Mouse (Mus musculus) erythroblast, embryonic 14.5 days (primary cell): Measurements from ENCODE around the gene Timm22. TPM values are rescaled to one million over a fixed set of nuclear protein-coding genes. Genes with fewer than 3 reads are reported as not detected.

ENCODE experiments used
- H3K27me3 ChIP-seq: 2 replicates; pipeline ENCODE4 v1.6.1; 2012; ENCODE audit warnings: inconsistent platforms; ENCODE audit not compliant: control insufficient read depth
- H3K36me3 ChIP-seq: 2 replicates; pipeline ENCODE4 v1.6.1; 2012; ENCODE audit warnings: mild to moderate bottlenecking, inconsistent platforms; ENCODE audit not compliant: control insufficient read depth
- H3K4me1 ChIP-seq: 2 replicates; pipeline ENCODE4 v1.6.1; 2012; ENCODE audit warnings: inconsistent platforms; ENCODE audit not compliant: control insufficient read depth
- H3K4me3 ChIP-seq: replicated peaks from 2 replicates; pipeline ENCODE3; 2012; ENCODE audit warnings: moderate library complexity, mild to moderate bottlenecking, inconsistent platforms
- H3K9me3 ChIP-seq: 2 replicates; pipeline ENCODE4 v1.6.1; 2012; ENCODE audit warnings: low read length, inconsistent platforms, mixed read lengths; ENCODE audit not compliant: control insufficient read depth
- GATA1 ChIP-seq: IDR thresholded peaks from 2 replicates; pipeline ENCODE4 v1.6.1; 2012; ENCODE audit warnings: low read length, inconsistent platforms, mixed read lengths
- TAL1 ChIP-seq: IDR thresholded peaks from 3 replicates; pipeline ENCODE4 v1.6.1; 2012; ENCODE audit warnings: low read length, inconsistent platforms, mixed read lengths
- polyA plus RNA-seq: library from polyadenylated mRNA; stranded (reverse); fragments of >175 nt; gene quantifications from 2 replicates; pipeline ENCODE4 v1.2.3, GENCODE M21; 2012

Timm22 gene
- polyA plus RNA-seq, 1 experiment = 0.77 TPM

DNA sequence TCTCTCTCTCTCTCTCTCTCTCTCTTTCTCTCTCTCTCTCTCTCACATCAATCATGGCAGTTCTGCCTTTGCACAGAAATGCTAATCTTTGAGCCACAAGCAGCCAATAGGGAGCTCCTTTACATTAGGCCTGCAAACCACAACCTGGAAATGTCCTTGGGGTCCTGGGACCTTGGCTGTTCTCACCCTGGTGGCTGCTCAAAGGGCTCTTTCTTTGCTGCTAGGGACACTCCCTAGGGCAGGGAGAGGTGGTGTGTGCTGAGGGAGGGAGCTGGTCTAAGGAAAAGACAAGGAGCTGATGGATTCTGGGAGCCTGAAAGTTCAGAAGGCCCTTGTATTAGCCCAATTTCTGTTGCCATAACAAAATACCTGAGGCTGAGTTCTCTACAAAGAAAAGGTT is 36.3 kb upstream of the Timm22 start:
- H3K4me3 ChIP-seq = no peak overlapping the region
- no peaks in the 10 kb centered on the region for H3K36me3 ChIP-seq
- no peaks in the 10 kb centered on the region for H3K9me3 ChIP-seq
- H3K27me3 ChIP-seq = no peaks in the 10 kb centered on the region
- 0 out of 2 replicates have a peak, but pooled peaks cover 2% of the 10 kb centered on the region for H3K4me1 ChIP-seq
- TF ChIP-seq TAL1 (no peak), GATA1 (no peak)

GRCm38 (mm10) chr11:76372120-76372519 is 34.6 kb upstream of the Timm22 start:
- TF ChIP-seq TAL1 (no peak), GATA1 (no peak)
- Histone ChIP-seq H3K4me3 (no peak overlapping the region), H3K36me3 (no peaks in the 10 kb centered on the region)

DNA sequence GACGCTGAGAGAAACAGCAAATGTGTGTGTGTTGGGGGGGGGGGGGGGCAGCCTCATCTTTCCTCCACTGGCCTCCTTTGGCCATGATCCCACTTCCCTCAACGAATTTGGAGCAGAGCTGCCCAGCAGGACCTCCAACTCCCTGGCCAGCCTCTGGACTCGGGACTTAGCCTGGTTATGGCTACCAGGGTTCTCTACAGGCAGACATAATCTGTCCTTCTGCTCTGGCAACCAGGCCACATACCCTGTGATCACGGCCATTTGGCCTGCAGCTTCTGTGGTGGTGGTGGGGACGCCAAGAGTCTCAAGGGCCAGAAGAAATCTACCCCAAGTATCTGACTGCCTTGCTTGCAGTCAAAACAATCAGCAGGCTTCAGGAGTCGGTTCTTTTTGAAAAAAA is 34.2 kb upstream of the Timm22 start:
- Histone ChIP-seq H3K9me3 (no peaks in the 10 kb centered on the region), H3K4me3 (no peak overlapping the region), H3K4me1 (no peaks in the 10 kb centered on the region), H3K36me3 (no peaks in the 10 kb centered on the region), H3K27me3 (no peaks in the 10 kb centered on the region)
- TF ChIP-seq GATA1 (no peak), TAL1 (no peak)

More at GRCm38 (mm10) chr11:76372120-76372519, 34.6 kb upstream of the Timm22 start:
- no peaks in the 10 kb centered on the region for H3K9me3 ChIP-seq
- no peaks in the 10 kb centered on the region for H3K4me1 ChIP-seq
- H3K27me3 ChIP-seq = no peaks in the 10 kb centered on the region

- TF ChIP-seq GATA1 = no peak
- TF ChIP-seq TAL1 = no peak
- H3K4me1 ChIP-seq = no peaks in the 10 kb centered on the region
- H3K4me3 ChIP-seq = no peak overlapping the region
- no peaks in the 10 kb centered on the region for H3K9me3 ChIP-seq
- no peaks in the 10 kb centered on the region for H3K36me3 ChIP-seq
- H3K27me3 ChIP-seq = no peaks in the 10 kb centered on the region
Measured at GRCm38 (mm10) chr11:76374491-76375185, 32.1 kb upstream of the Timm22 start.

GRCm38 (mm10) chr11:76376425-76376824 is 30.3 kb upstream of the Timm22 start:
- H3K4me1 ChIP-seq = no peaks in the 10 kb centered on the region
- no peaks in the 10 kb centered on the region for H3K9me3 ChIP-seq
- no peak for TF ChIP-seq GATA1
- no peak for TF ChIP-seq TAL1
- H3K4me3 ChIP-seq = no peak overlapping the region
- H3K27me3 ChIP-seq = no peaks in the 10 kb centered on the region
- H3K36me3 ChIP-seq = no peaks in the 10 kb centered on the region

- no peaks in the 10 kb centered on the region for H3K9me3 ChIP-seq
- TF ChIP-seq GATA1 = no peak
- TF ChIP-seq TAL1 = no peak
Measured at GRCm38 (mm10) chr11:76379921-76380544, 26.7 kb upstream of the Timm22 start.

DNA sequence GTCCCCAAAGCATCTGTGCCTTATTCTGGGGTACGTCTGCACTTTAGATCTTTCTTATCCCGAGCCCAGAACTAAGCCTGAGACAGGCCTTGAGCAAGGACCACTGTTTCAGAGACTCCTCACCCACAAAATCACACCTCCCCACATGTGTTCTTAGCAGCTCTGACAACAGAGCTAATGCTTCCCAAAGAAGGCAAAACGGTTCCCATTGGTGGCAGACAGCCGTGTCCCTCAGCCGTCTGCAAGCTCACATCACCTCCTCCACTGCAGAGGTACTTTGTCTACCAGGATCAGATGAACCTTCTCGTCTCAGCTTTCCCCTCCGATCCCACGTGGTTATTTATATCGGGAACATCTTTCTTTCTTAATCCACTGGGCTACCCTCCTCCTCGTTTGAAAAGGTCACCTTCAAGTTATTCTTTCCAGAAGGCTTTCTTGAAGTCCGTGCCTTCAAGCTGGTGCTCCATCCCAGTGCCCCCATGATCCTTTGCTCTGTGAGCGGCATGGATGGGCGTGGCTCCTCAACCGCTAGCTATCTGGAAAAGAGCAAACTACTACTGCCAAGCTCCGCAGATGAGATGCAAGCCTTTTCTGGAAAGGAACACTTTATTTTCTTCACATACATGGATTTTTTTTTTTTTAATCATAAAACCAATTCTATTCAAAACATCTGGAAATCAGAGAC is 25.4 kb upstream of the Timm22 start:
- H3K36me3 ChIP-seq = no peaks in the 10 kb centered on the region
- no peak overlapping the region for H3K4me3 ChIP-seq
- H3K4me1 ChIP-seq = no peaks in the 10 kb centered on the region
- TF ChIP-seq GATA1 (no peak), TAL1 (no peak)
- H3K9me3 ChIP-seq = no peaks in the 10 kb centered on the region
- H3K27me3 ChIP-seq = no peaks in the 10 kb centered on the region

More at GRCm38 (mm10) chr11:76379921-76380544, 26.7 kb upstream of the Timm22 start:
- Histone ChIP-seq H3K27me3 (no peaks in the 10 kb centered on the region), H3K4me3 (no peak overlapping the region), H3K36me3 (no peaks in the 10 kb centered on the region), H3K4me1 (no peaks in the 10 kb centered on the region)

- TF ChIP-seq TAL1 = no peak
- no peak for TF ChIP-seq GATA1
- H3K4me1 ChIP-seq = no peaks in the 10 kb centered on the region
- H3K36me3 ChIP-seq = no peaks in the 10 kb centered on the region
- no peak overlapping the region for H3K4me3 ChIP-seq
- H3K27me3 ChIP-seq = no peaks in the 10 kb centered on the region
- H3K9me3 ChIP-seq = no peaks in the 10 kb centered on the region
Measured at GRCm38 (mm10) chr11:76382711-76383324, 23.9 kb upstream of the Timm22 start.

DNA sequence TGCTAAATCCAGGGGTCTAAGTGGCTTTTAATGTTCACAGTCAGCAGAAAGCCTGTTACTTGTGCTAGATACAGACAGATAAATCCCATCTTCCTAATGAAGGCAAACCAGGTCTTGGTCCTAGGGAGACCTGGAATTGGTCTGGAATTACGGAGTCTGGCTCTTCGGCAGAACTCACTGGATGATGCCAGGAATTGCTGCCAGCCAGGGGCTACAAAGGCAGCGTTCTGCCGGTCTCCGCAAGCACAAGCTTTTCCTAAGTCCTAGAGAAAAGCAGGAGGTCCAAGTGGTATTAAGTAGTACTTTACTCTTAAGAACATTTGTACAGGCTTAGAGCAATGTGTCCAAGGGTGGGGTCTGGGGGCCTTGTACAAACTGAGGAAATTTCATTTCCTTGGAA is 22.4 kb upstream of the Timm22 start:
- Histone ChIP-seq H3K36me3 (no peaks in the 10 kb centered on the region), H3K4me1 (no peaks in the 10 kb centered on the region), H3K9me3 (no peaks in the 10 kb centered on the region), H3K4me3 (no peak overlapping the region), H3K27me3 (no peaks in the 10 kb centered on the region)
- TF ChIP-seq TAL1 (no peak), GATA1 (no peak)
